Mouse (Mus musculus) limb, embryonic 10.5 days (tissue): ENCODE data around the gene Igtp. TPM values are rescaled to one million over a fixed set of nuclear protein-coding genes. Genes with fewer than 3 reads are reported as not detected.

Experiments used
- DNase-seq: peaks from one replicate; pipeline ENCODE4 v3.0.0-alpha.2; 2017; ENCODE audit warnings: low spot score
- H3K27ac ChIP-seq: fragments of 300-500 bp; sonication (generic); 2 replicates; pipeline ENCODE4 v1.5.1; 2016; ENCODE audit warnings: mild to moderate bottlenecking
- H3K27me3 ChIP-seq: fragments of 300-500 bp; sonication (generic); 2 replicates; pipeline ENCODE4 v1.6.1; 2016; ENCODE audit warnings: low read depth, mild to moderate bottlenecking; ENCODE audit not compliant: poor library complexity, severe bottlenecking
- H3K36me3 ChIP-seq: fragments of 300-500 bp; sonication (generic); 2 replicates; pipeline ENCODE4 v1.6.1; 2016; ENCODE audit warnings: mild to moderate bottlenecking, moderate library complexity
- H3K4me1 ChIP-seq: fragments of 300-500 bp; sonication (generic); 2 replicates; pipeline ENCODE4 v1.6.1; 2016
- H3K4me3 ChIP-seq: fragments of 300-500 bp; sonication (generic); 2 replicates; pipeline ENCODE4 v1.5.1; 2016; ENCODE audit warnings: mild to moderate bottlenecking, moderate library complexity
- H3K9me3 ChIP-seq: fragments of 300-500 bp; sonication (generic); replicated peaks from 2 replicates; pipeline ENCODE4 v1.6.1; 2016; ENCODE audit warnings: mild to moderate bottlenecking
- WGBS: fragments of 180-500 bp; shearing (Covaris S2); methylation state at CpG from one replicate; pipeline ENCODE4 v1.1.7; 2016; 5-methylcytosine and 5-hydroxymethylcytosine counted together
- polyA plus RNA-seq: library from polyadenylated mRNA; unstranded; fragments of >200 nt; fragmentation: Nextera tagmentation; extraction: Ambion mirVana; gene quantifications from 2 replicates; pipeline ENCODE4 v1.2.1, GENCODE M21; 2016

Igtp gene
- polyA plus RNA-seq, 1 experiment from 2014 or later, result 1.3 TPM

DNA sequence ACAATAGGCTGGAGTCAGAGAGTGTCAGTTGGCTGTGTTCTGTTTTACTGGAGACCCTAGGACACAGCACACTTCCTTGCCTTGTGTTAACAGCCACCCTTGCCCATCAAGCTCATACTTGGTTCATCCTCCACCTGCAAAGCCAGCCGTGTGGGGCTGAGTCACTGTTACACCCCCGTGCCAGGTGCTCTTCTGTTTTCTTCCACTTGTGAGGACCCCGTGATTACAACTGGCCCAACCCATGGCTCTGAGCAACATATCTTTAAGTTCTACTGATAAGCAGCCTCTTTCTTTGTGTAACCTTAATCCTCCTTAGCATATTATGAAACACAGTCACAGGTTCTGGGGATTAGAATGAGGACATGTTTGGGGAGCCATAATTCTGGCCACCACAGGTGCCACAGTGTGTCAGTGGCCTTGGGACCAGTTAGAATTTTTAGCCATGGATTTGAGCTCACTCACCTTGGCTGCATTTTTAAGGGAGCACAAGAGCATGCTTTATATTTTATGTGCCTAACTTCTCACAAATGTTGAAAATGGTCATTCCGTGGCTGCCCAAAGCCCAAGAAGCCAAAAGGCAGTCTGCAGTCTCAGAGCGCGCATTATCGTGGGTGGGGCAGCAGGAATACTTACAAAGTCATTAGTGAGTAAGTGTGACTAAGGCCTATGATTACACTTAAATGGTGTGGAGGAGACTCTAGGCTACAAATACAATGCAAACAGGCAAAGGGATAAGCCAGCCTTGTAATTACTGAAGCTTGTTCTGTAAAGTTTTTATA lies 50.0 kb downstream of the Igtp start:
- Histone ChIP-seq H3K36me3 (no peaks in the 10 kb centered on the region), H3K9me3 (no peaks in the 10 kb centered on the region), H3K4me1 (peaks cover 4% of the 10 kb centered on the region; the same call in 1 of the 2 replicates), H3K27me3 (peaks cover 5% of the 10 kb centered on the region; the same call in 1 of the 2 replicates), H3K4me3 (no peak overlapping the region), H3K27ac (no peak overlapping the region)
- no peak for DNase-seq
- 77% methylated on average over 7 of the region's 7 CpGs for WGBS

DNA sequence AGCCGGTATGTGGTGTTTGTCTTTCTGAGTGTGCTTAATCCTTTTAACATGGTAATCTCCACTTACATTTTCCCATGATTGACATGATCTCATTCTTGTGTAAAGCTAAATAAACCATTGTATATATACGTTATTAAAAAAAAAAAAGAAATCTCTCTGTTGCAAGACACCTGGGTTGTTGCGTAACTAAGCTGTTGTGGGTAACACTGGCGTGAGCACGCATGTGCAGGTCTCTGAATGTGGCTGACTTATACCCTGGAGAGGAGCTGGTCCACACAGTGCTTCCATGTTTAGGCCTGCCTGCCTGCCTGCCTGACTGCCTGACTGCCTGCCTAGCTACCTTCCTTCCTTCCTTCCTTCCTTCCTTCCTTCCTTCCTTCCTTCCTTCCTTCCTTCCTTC lies 51.2 kb downstream of the Igtp start:
- Histone ChIP-seq H3K27ac (no peak overlapping the region), H3K27me3 (no peaks in the 10 kb centered on the region), H3K36me3 (no peaks in the 10 kb centered on the region), H3K4me3 (no peak overlapping the region), H3K4me1 (peaks cover 4% of the 10 kb centered on the region; the same call in 1 of the 2 replicates), H3K9me3 (no peaks in the 10 kb centered on the region)
- no peak for DNase-seq
- WGBS, result 92% methylated on average over 5 of the region's 5 CpGs

DNA sequence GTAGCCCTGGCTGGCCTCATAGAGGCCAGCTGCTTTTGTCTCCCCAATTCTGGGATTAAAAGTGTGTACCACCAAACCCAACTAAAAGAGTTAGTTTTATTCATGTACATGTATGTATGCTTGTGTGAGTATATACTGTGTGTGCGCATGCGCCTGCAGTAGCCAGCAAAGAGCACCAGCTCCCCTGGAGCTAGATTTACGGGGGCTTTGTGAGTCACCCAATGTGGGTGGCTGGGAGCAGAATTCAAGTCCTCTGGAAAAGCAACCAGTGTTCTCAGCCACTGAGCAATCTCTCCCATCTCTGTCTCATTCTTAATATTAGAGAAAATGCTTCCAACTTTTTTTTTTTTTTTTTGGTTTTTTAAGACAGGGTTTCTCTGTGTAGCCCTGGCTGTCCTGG lies 55.1 kb downstream of the Igtp start:
- Histone ChIP-seq H3K36me3 (no peaks in the 10 kb centered on the region), H3K4me3 (no peak overlapping the region), H3K27me3 (no peaks in the 10 kb centered on the region), H3K4me1 (no peaks in the 10 kb centered on the region), H3K9me3 (no peaks in the 10 kb centered on the region), H3K27ac (no peak overlapping the region)
- DNase-seq, result no peak
- 90% methylated on average over 3 of the region's 3 CpGs for WGBS

Other genes starting within 250 kb of the Igtp start
- gene Larp1, start 190.5 kb upstream of the Igtp start, polyA plus RNA-seq, result 20.0 and 22.6 TPM in 2 replicates
- not detected in 2 replicates for gene Gm12248, start 106.4 kb upstream of the Igtp start, polyA plus RNA-seq
- 107 and 113 TPM in 2 replicates for gene Cnot8, start 95.4 kb upstream of the Igtp start, polyA plus RNA-seq
- 35.8 and 40.1 TPM in 2 replicates for gene Gemin5, start 31.0 kb upstream of the Igtp start, polyA plus RNA-seq
- 143 and 156 TPM in 2 replicates for gene Mrpl22, start 27.9 kb upstream of the Igtp start, polyA plus RNA-seq
- gene Irgm2, start 62 bp downstream of the Igtp start, polyA plus RNA-seq, result 0.05 and 0.50 TPM in 2 replicates
- not detected in 2 replicates for gene 4930438A08Rik, start 75.2 kb downstream of the Igtp start, polyA plus RNA-seq
- gene Zfp692, start 107.5 kb downstream of the Igtp start, polyA plus RNA-seq, result 24.0 and 26.7 TPM in 2 replicates
- 22.1 and 25.7 TPM in 2 replicates for gene Zfp672, start 130.8 kb downstream of the Igtp start, polyA plus RNA-seq
- 35.2 and 37.7 TPM in 2 replicates for gene Sh3bp5l, start 131.2 kb downstream of the Igtp start, polyA plus RNA-seq
- not detected in 2 replicates for gene Lypd8, start 179.5 kb downstream of the Igtp start, polyA plus RNA-seq
- not detected in 2 replicates for gene 1810065E05Rik, start 221.6 kb downstream of the Igtp start, polyA plus RNA-seq
- gene Gm12253, start 233.0 kb downstream of the Igtp start, polyA plus RNA-seq, result not detected in 2 replicates